Mouse (Mus musculus): Measurements from ENCODE around the gene Egfem1.

GRCm38 (mm10) chr3:29033107-29033506 is 48.7 kb upstream of the Egfem1 start:
- TF ChIP-seq CTCF (IDR thresholded peaks at IDR 0.05; ENCODE audit: extremely low read depth, insufficient read depth, low read length) (no peak), POLR2A (IDR thresholded peaks at IDR 0.05; ENCODE audit: extremely low read depth, insufficient read depth, low read length) (no peak)

All from cortical plate, adult 2 months (tissue).